Mouse (Mus musculus): ENCODE measurements around the gene Psmb5.

Psmb5 gene

DNA sequence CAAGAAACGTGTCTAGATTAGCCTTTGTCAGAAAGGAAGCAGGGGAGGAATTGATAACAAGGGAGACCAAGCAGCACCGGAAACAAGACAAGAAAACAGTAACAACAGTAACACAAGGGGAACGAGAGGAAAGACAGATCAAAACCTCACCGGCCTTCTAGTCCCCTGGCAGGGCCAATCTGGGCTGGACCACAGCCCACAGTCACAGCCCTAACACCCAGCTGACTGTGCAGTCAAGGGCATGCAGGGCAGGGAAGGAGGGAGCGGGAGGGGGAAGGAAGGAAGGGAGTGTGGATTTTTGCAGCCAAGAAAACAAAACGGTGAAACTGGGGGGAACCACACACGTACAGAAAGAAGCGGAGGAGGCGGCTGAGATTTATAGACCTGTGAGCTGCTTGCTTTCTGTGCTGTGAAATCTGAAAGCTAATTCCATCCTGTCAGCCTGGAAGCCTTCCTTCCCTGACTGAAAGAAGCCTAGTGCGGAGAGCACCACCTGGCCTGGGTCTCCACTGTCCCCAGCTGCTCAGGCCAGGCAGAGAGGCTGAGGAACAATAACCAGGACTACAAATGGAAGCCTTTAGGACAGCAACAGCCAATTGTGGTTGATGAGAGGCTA is 25.4 kb downstream of the Psmb5 start:
- DNase-seq (ENCODE audit: low spot score in 2 of 2): peak in 1 of 2 experiments; percentile 46

DNA sequence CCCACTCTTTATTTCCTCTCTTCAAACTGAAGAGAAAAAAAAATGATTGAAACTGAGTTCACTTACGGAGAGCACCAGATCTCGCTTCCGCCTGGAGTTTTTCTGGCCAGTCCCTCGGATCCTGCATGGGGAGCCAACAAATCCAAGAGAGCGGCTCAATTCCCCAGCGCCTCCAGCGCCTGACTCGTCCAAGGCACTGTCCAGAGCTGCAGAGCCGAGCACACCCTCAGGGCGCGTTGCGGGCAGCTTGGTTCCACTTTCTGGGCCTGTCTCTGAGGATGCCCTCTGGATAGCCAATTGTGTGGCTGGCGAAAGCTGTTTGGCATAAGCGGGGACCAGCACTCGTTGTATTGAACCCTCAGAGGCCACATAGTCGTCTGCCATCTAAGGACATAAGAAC is 26.8 kb downstream of the Psmb5 start:
- DNase-seq (ENCODE audit: low spot score in 2 of 2): no peak

DNA sequence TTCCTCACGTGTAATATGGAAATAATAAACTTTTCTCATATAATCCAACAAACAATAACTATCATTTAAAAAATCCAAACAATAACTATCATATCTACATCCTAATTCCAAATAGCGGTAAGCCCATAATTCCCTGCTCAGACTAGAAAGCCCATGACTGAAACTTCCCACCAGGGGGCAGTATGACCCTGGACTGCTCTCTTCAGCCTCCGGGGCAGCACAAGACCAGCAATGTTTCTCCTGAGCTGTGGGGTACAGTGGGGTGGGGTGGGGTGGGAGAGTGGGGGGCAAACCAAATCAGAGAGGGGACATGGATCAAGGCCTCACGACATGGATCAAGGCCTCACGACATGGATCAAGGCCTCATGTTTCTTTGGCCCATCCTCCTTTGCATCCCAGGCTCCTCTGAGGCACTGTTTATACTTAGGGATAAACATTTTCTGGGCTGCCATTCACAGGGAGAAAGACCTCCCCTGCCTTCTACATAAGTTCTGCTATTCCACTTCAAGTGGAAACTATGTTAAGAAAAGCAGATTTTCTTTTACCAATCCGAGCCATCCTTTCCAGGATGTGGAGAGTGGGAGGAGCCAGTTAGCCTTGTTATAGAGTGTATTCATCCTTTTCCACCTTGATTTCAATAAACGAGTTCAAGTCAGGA is 34.0 kb downstream of the Psmb5 start:
- DNase-seq (ENCODE audit: low spot score in 2 of 2): no peak

DNA sequence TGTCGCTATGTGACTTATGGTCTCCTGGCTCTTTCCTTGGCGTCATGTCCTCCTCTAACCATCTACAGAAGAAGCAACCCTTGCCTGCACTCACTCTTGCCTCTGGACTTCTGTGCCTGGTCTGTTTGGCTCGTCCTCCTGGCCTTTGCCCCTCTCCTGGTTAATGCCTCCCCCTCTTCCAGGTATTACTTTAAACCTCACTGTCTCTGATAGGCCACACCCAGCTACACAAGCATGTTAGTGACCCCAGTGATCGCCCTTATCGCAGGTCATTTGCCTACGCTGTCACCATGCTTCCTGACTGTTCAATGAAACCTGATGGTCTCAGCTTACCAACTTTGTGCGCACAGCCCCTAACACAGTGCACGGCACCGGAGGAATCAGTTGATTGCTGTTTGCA is 35.3 kb downstream of the Psmb5 start:
- DNase-seq (ENCODE audit: low spot score in 2 of 2): no peak

DNA sequence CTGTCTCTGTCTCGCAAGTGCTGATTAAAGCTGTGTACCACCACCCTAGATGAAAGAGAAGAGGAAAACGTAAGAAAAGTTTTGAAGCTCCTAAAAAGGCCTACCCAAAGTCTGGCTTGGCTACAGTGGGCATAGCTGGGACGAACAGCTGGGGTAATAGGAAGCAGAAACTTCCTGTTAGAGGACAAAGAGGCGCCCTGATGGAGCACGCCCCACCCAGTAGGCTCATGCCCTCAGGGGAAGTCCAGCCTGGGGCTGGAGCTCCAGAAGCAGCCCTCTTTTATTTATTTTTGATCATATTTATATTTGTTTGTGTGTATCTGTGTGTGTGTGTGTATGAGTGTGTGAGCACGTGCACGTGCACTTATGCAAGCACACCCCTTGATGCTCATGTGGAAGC is 38.2 kb downstream of the Psmb5 start:
- no peak for DNase-seq (ENCODE audit: low spot score in 2 of 2)

DNA sequence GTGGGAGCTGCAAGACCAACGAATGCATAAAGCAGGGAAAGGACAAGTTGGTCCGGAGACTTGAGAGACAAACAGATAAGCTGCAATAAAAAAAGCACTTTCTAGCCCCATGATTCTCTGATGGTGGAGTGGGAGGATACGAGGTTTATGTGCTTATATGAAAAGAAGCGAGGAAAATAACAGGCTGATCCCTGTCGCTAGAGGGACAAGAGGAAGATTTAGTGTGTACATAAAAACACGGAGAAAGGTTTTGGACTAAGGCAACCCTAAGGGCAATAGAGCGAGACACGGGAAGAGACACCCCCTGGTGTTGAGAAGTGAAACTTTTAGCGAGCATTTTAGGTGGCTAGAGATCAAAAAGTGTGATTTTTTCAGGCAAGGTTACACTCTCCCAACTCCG is 39.8 kb downstream of the Psmb5 start:
- no peak for DNase-seq (ENCODE audit: low spot score in 2 of 2)

DNA sequence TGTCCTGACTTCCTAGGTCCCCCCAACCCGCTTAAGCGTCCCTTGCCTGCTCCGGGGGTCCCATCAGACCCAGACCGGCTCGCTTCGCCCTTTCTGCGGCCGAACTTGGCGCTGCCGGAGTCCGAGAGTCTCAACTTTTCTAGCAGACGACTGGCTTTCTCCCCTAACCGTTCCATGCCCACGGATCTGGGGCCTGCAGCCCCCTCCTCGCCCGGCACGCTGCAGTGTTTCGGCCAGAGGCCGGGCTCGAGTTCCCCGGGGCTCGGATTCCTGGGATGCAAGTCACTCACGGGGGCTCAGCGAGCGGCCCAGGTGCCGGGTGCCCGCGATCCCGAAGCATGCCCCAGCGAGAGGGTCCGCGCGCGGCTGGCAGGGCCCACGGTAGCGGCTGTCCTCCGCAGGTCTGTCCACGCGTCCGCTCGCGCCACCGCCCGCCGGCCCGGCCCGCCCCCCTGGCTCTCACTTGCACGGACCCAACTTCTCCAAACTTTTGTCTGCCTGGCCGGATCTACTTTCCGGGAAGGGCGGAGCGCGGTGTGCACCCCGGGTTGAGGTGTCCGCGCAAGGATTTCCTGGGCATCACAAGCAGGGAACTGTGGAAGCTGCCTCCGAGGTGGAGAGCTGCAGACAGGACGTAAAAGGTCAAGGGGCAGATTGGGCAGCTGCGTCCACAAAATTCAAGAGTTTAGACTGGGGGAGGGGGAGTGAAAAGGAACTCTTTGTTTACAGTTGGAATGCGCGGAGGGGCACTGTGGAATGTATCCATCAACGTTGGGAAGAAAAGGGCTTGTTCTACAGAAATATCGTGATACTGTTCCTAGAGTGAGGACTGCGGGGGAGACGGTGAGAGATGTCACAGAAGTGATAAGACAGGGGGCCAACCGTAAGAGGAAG is 40.5 kb downstream of the Psmb5 start, which contains the start of gene Ajuba:
Ajuba (minus strand) TSS at position 470 of the 894 bp plus-strand sequence.
- DNase-seq (ENCODE audit: low spot score in 2 of 2): peak; percentile 65 to 77

DNA sequence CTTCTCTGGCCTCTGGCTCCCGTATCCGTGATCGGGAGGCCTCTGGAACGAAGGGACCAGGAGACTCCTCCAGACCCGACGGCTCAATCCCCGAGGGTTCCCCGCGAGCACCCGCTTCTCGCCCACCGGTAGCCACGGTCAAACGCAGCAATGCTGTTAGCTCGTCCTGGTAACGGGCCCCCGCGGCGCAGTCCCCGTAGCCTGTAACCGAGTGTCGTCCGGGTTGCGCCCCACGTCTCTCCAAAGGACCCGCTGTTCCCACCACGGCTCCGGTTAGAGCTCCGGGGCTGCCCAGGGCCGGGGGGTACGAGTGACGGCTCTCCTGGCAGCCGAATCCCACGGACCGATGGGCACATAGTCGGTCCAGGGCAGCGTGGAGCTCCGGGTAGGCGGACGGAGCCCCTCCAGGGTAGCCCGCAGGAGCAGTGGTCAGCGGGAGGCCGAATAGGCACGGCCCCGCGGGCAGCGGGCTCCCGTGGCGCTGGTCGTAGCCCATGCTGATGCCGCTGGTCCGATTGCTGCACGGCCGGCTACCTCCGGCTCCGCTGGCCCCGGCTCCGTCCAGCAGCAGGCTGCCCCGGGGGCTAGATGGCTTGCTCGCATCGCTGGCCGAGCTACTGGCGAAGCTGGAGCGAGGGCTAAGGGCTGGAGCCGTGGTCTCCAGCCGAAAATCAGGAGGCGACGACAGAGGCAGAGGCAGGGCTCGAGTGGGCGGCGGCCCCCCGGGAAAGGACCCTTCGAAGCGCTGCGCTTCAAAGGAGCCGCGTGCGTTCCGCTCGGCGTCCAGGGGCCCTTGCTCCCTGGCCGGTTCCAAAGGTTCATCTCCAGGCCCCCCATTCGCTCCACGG is 41.4 kb downstream of the Psmb5 start:
- no peak for DNase-seq (ENCODE audit: low spot score in 2 of 2)

DNA sequence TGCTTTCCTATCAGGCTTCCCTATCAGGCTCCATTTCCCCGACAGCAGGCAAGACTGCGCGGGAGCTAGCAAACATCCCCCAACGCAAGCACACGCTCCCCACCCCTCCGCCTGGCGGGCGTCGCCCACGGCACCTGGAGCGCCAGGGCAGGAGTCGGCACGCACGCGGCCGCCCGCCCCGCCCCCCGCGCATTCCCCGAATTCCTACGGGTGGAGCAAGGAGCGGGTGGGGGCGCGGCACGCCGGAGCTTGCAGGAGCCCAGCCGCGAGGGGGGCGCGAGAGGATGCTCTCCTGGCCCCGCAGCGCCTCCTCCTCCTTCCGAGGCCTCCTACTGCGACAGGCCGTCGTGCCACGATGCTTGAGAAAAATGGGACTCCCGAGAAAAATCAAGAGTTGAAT is 42.2 kb downstream of the Psmb5 start:
- no peak for DNase-seq (ENCODE audit: low spot score in 2 of 2)

DNA sequence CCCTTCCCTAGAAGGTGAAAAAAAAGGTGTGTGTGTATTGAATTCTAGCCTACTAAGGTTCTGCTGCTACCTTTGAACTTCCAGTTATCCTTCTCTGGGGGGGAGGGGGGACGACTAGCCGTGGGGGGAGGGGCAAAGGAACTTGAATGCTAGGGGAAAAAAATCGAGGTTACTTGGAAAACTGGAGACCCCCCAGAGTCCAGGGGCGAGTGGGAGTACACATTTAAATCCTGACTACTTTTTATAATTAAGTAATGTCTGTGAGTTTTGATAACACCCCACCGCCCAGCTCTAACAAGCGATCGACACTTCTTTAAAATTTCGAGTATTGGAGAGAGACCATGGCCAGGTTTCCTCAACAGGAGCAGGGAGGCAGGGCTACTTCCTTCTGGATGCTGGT is 42.8 kb downstream of the Psmb5 start:
- no peak for DNase-seq (ENCODE audit: low spot score in 2 of 2)

DNA sequence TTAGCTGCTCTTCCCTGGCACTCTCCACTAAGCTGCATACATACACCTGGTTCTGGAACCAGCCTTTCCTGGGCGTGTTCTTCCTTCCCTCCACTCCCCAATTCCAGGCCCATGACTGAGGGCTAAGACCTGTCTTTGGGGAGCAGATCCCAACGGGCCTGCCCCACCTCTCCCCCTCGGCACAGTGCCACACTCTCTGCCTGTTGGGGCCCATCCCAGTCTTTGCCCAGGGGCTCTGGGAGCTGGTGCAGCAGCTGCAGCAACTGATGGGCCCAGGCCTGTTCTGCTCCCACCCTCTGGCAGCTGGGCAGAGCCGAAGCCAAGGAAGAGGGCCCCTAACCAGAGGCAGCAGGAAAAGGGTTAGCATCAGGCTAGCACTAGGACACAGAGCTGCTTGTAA is 43.6 kb downstream of the Psmb5 start:
- DNase-seq (ENCODE audit: low spot score in 2 of 2): no peak

DNA sequence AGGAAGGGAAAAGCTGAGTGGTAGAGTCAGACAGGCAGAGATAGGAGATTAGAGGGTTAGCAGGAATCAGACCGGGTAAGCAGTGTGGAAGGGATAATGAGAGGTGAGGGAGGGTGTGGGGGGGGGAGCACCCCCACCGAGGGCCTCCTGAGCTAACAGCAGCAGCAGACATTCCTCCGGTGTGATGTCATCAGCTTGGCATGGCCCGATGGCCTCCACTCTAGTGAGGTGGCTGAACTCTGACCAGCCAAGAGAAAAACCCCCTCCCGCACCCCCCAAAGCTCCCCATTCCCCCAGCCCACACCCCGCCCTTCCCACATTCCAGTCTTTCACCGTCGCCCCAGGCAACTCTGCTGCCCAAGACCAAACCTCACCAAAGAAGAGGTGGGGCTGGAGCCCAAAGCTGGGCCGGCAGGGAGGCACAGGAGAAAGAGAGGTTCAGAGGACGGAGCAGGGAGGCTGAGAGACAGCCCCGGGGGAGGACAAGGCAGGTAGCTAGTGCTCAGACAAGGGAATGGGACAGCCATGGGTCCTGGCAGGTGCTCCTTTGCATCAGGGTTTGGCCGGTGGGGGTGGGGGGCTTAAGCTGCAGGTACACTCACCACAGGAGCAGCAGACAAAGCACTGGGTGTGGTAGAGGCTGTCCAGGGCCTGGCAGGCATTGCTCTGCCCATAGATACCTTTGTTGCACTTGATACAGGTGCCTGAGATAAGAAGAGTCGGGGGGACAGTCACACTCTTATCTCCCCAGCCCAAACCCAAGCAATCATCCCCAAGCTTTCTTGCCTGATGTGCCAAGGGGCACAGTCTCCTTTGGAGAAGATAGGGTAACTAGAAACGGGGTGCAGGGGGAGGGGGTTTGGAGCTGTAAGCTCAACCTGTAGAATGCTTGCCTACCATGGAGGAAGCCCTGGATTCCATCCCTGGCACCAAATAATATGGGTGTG is 44.8 kb downstream of the Psmb5 start:
- no peak for DNase-seq (ENCODE audit: low spot score in 2 of 2)

DNA sequence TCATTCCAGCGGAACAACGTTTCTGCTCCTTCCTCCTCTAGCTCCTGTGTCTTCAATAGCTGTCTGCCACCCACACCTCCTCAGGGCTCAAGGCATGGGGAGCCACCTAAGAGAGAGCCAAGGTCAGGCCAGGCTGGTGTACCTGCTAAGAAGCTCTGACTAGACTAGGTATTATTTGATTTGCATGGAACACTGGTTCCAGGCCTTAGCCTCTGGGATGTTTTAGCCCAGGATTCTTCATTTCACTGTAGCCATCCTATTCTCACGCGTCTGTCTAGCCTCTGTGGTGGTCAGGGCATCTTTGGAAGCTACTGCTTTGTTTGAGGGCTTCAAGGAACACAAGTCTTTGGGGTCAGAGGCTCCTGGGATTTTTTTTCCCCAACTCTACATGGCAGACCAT is 45.7 kb downstream of the Psmb5 start:
- DNase-seq (ENCODE audit: low spot score in 2 of 2): no peak

DNA sequence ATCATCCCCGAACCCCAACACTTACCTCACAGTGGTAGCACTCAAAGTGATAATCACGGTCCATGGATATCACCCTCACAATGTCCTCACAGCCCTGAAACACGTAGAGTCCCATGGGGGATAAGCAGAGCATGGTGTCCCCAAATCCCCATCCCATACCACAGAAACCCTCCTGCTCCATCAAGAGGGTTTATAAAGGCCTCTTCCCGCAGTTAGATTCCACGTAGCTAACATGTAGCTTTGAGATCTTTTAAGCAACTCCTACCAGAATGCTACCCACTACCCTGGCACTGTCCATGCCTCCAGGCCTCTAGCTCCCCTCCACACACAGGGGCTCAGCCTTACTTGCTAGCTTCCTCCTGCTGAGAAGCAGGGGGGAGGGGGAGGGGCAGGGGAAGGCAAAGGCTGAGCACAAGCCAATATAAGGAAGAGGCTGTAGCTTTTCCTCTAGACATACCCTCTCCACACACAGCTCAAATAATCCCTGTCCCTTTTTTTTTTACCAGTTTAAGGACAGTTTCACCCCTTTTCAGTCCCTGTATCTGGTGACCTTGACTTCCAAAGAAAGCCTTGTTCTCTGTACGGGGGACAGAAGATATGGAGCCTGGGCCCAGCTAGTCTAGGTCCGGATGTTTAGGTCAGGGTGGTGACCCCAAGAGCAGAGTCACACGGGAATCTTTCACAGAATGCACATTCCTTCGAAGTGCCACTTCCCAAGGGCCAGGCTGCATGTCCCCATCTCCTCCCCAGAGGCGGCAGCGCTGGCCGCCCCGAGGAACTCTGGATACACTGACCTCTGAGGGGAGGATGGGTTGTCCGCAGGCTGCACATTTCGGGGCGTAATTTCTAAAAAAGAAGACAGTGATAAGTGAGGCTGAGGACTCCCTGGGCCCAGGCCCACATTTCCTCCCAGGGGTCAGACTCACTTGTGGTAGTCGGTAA is 48.1 kb downstream of the Psmb5 start:
- no peak for DNase-seq (ENCODE audit: low spot score in 2 of 2)

DNA sequence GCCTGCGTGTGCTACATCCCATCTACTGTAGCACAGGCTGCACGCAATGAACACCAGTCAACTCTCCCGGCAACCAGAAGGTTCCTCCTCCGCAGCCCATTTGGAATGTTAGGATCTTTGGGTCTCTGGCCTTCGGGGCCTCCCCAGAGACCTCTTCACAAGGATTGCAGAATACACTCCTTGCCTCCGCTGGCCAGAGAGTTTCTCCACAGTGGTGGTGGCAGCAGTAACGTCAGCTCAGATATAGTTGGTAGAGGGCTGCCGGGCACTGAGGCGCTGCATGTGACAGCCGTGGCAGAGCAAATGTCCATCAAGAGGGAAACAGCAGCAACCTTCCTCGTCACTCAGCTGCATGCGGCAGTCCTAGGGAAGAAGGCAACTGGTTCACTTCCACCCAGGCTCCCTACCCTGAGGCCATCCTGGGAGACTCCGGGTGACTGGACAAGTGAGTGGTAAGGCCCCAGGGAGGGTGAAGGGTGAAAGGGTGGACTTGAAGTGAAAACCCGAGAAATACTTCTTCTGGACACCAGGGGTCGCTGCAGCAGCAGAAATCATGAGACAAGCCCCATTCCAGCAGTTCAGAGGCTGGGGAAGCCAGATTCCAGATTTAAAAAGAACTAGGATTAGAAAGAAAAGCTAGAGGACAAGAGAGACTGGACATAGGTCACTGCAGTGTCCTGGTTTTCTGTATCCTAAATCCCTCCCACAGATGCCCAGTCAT is 49.0 kb downstream of the Psmb5 start:
- DNase-seq (ENCODE audit: low spot score in 2 of 2): peak in 1 of 2 experiments; percentile 65

All from frontal cortex, postnatal 10 days (tissue).